Mouse (Mus musculus): ENCODE data around the gene BC028528.

- TF ChIP-seq POLR2A (IDR thresholded peaks at IDR 0.05; ENCODE audit: borderline replicate concordance, control insufficient read depth, low read depth, low read length), result no peak
- no peak for TF ChIP-seq CTCF (IDR thresholded peaks at IDR 0.05; ENCODE audit: control insufficient read depth, insufficient read depth, low read length)
Measured at GRCm38 (mm10) chr3:95851317-95851716, 40.5 kb downstream of the BC028528 start.

Data from bone marrow, adult 2 months (tissue).